Mouse (Mus musculus) intestine, embryonic 16.5 days (tissue): ENCODE measurements around the gene Bri3. TPM values are rescaled to one million over a fixed set of nuclear protein-coding genes. Genes with fewer than 3 reads are reported as not detected.

Experiments used
- ATAC-seq: fragments of 200-750 bp; cut with Nextera tagmentation; 2 replicates; pipeline ENCODE4 v1.8.0; 2017; ENCODE audit warnings: moderate TSS enrichment, moderate library complexity
- H3K27ac ChIP-seq: fragments of 300-500 bp; sonication (generic); 2 replicates; pipeline ENCODE4 v1.5.1; 2014; ENCODE audit warnings: mild to moderate bottlenecking, low read length
- H3K27me3 ChIP-seq: fragments of 300-500 bp; sonication (generic); replicated peaks from 2 replicates; pipeline ENCODE4 v1.6.1; 2014; ENCODE audit warnings: low read length, control low read depth, mixed read lengths; ENCODE audit not compliant: control insufficient read depth, insufficient read depth
- H3K36me3 ChIP-seq: fragments of 300-500 bp; sonication (generic); 2 replicates; pipeline ENCODE4 v1.6.1; 2014; ENCODE audit warnings: low read length, control low read depth; ENCODE audit not compliant: control insufficient read depth, insufficient read depth
- H3K4me1 ChIP-seq: fragments of 300-500 bp; sonication (generic); 2 replicates; pipeline ENCODE4 v1.6.1; 2014; ENCODE audit warnings: low read length, control low read depth, mixed read lengths; ENCODE audit not compliant: control insufficient read depth, insufficient read depth
- H3K4me2 ChIP-seq: fragments of 300-500 bp; sonication (generic); 2 replicates; pipeline ENCODE4 v1.6.1; 2014; ENCODE audit warnings: low read depth, low read length, control low read depth
- H3K4me3 ChIP-seq: fragments of 300-500 bp; sonication (generic); 2 replicates; pipeline ENCODE4 v1.5.1; 2014; ENCODE audit warnings: mild to moderate bottlenecking, low read length
- H3K9ac ChIP-seq: fragments of 300-500 bp; sonication (generic); 2 replicates; pipeline ENCODE4 v1.6.1; 2014; ENCODE audit warnings: low read depth, low read length
- H3K9me3 ChIP-seq: fragments of 300-500 bp; sonication (generic); 2 replicates; pipeline ENCODE4 v1.6.1; 2016; ENCODE audit warnings: low read length, control low read depth; ENCODE audit not compliant: control insufficient read depth
- WGBS: fragments of 180-500 bp; shearing (Covaris S2); extraction: QIAGEN DNeasy Blood & Tissue Kit; methylation state at CpG from one replicate; pipeline ENCODE4 v1.1.7; 2014; 5-methylcytosine and 5-hydroxymethylcytosine counted together
- polyA plus RNA-seq: library from polyadenylated mRNA; unstranded; fragments of >200 nt; fragmentation: Nextera tagmentation; extraction: Ambion mirVana; gene quantifications from 2 replicates; pipeline ENCODE4 v1.2.1, GENCODE M21; 2015

Bri3 gene
- polyA plus RNA-seq, 1 experiment from 2014 or later = 111 TPM

DNA sequence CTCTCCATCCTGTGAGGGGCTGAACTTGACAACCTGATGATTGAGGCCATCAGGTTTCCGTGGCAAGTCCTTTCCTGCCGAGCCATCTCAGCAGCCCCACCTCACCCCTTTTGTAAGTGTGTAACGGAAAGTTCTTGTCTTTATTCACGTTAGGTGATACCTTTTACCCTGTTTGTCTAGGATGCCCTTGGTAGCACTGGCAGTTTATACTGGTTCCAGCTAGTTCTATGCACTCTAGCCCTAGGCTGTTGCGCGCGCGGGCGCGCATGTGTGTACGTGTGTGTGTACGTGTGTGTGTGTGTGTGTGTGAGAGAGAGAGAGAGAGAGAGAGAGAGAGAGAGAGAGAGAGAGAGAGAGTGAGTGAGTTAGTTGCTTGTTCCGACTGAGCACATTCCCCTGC, 19.3 kb downstream of the Bri3 start:
- H3K9me3 ChIP-seq = no peaks in the 10 kb centered on the region
- H3K27ac ChIP-seq = no peak overlapping the region
- 0 out of 2 replicates have a peak, but pooled peaks cover 9% of the 10 kb centered on the region for H3K36me3 ChIP-seq
- no peak overlapping the region for H3K4me2 ChIP-seq
- no peak overlapping the region for H3K4me3 ChIP-seq
- 88% methylated on average over 13 of the region's 13 CpGs for WGBS
- peaks cover 25% of the 10 kb centered on the region for H3K4me1 ChIP-seq
- no peak overlapping the region for H3K9ac ChIP-seq
- ATAC-seq = no peak
- no peaks in the 10 kb centered on the region for H3K27me3 ChIP-seq

DNA sequence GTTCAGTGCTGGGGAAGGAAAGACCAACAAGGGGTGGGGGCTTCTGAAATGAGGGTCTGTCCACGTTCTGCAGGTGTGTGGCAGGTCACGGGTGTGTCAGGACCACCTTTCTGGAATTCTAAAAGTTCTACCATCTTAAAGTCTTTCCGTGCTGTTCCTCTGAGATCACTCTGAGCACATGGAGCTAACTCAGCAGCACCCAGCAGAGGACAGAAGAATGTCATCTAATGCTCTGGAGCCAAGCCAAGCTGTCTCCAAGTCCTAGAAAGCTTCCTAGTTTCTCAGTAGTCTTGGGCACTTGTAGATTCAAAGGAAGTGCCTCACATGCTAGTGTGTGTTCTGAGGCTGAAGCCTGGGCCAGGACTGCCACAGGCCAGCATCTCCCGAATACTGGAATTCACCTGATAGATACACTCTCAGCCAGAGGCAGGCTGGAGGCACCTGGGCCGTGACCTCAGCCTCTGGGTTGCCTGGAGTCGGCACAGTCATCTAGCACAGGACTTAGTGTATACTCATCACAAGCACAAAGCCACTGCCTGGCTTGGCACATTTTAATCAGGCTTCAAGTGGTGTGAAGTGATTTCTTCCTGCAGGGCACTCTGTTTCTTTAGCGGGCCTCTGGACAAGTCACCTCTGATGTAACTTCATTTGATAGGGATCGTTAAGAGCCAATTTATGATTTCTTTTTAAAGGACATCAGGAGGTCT, 23.5 kb downstream of the Bri3 start:
- Histone ChIP-seq H3K27me3 (no peaks in the 10 kb centered on the region), H3K27ac (0 out of 2 replicates have a peak overlapping the region, but pooled peaks have one; percentile 15), H3K4me1 (peaks cover 12% of the 10 kb centered on the region), H3K4me3 (no peak overlapping the region), H3K36me3 (peaks cover 6% of the 10 kb centered on the region; the same call in 1 of the 2 replicates), H3K9ac (no peak overlapping the region), H3K4me2 (no peak overlapping the region), H3K9me3 (no peaks in the 10 kb centered on the region)
- no peak for ATAC-seq
- whole genome bisulfite sequencing = 79% methylated on average over 8 of the region's 8 CpGs

DNA sequence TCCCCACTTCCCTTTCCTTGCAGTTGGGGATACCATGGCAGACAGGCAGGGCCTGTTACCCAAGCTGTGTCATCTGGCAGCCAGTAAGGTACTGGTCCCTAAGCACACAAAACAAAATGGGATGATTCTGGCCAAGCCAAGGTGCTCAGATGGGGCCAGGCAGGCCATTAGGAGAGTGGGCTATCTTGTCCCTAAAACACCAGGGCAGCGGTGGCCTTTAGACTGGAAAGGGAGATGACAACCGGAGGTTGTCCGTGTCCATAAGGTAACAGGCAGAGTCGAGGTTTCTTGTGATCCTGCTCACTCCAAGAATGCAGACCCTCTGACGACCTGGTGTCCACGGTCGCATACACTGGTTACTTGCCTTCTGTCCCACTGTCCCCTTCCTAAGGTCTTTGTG, 25.7 kb downstream of the Bri3 start:
- WGBS = 92% methylated on average over 7 of the region's 7 CpGs
- H3K4me3 ChIP-seq = no peak overlapping the region
- ATAC-seq = no peak

DNA sequence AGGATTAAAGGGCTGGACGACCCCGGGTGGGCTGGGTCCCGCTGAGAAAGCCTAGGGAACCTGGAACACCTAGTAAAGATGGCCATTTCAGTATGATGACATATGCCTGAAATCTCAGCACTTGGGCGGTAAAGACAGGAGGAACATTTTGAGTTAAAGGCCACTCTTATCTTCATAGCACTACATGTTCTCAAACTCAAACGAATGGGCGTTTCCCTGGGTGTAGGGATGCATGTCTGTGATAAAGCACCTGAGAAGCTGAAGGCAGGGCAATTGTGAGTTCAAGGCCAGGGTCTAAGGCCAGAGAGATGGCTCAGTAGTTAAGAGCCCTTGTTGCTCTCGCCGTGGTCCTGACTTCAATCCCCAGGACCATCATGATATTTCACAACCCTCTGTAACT, 26.2 kb downstream of the Bri3 start:
- Histone ChIP-seq H3K27ac (no peak overlapping the region), H3K4me2 (no peak overlapping the region), H3K27me3 (no peaks in the 10 kb centered on the region), H3K9ac (no peak overlapping the region), H3K4me1 (peaks cover 12% of the 10 kb centered on the region), H3K9me3 (no peaks in the 10 kb centered on the region), H3K4me3 (no peak overlapping the region), H3K36me3 (peaks cover 3% of the 10 kb centered on the region; the same call in 1 of the 2 replicates)
- WGBS = 83% methylated on average over 8 of the region's 8 CpGs
- no peak for ATAC-seq

More for the DNA sequence above, 25.7 kb downstream of the Bri3 start:
- Histone ChIP-seq H3K9me3 (no peaks in the 10 kb centered on the region), H3K36me3 (peaks cover 3% of the 10 kb centered on the region; the same call in 1 of the 2 replicates), H3K4me2 (no peak overlapping the region), H3K9ac (no peak overlapping the region), H3K27ac (no peak overlapping the region), H3K4me1 (peaks cover 12% of the 10 kb centered on the region), H3K27me3 (no peaks in the 10 kb centered on the region)

DNA sequence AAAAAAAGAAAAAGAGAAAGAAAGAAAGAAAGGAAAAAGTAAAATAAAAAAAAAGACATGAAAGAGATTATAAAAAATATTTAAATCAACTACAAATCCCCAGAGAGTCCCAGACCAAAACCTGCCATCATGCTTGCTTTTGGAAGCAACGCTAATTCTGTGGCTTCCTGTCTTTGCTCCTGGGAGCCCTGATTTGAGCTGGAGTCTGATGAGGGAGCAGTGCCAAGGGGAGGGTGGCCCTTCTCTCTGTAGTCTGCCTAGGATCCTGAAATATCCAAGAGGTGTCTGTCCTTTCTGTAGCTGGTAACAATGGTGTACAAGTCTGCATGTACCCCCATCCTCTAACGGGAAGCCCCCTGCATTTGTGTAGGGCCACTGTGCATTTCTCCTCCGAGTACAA, 26.9 kb downstream of the Bri3 start:
- WGBS = 83% methylated on average over 3 of the region's 3 CpGs
- Histone ChIP-seq H3K9ac (no peak overlapping the region), H3K36me3 (peaks cover 6% of the 10 kb centered on the region; the same call in 1 of the 2 replicates), H3K9me3 (no peaks in the 10 kb centered on the region), H3K4me3 (no peak overlapping the region), H3K27me3 (no peaks in the 10 kb centered on the region), H3K27ac (no peak overlapping the region), H3K4me2 (no peak overlapping the region), H3K4me1 (peaks cover 12% of the 10 kb centered on the region)
- ATAC-seq = no peak

DNA sequence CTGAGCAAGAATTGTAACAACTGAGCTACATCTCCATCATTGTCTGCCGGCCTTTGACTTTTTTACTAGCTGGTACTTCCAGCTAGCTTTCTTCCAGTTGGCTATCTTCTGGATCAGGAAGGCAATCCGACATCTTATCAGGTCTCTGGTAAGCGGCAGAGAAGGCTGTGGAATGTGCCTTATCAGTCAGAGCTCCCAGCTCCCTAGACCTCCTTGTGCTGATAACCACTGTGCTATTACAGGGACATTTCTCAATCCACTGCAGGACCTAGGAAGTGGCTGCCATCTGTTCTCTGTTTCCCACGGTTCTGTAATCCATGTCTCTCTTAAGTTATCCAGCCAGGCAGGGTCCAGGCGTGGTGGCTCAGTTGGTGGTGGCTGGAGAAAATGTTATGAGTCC, 27.5 kb downstream of the Bri3 start:
- WGBS = 32% methylated on average over 5 of the region's 5 CpGs

DNA sequence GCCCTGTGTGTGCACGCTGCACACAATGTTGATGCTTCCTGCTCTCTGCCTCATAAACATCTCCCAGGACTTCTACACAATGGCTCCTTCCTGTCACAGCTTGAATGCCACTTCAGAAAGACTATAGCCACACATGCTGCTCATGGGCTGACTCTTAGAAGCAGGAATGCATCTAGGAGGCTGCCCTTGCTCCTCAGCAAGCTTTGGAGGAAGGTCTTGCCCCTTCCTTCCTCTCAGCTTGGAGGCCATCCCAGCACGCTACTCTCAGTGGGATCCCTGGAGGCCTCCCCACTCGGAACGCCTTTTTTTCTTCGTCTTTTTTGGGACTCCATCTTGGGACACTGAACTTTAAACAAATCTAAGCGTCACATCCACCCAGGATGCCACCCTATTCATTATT, 30.7 kb downstream of the Bri3 start:
- H3K36me3 ChIP-seq = peaks cover 11% of the 10 kb centered on the region
- no peaks in the 10 kb centered on the region for H3K27me3 ChIP-seq
- ATAC-seq = no peak
- H3K9ac ChIP-seq = no peak overlapping the region
- H3K4me1 ChIP-seq = 0 out of 2 replicates have a peak, but pooled peaks cover 2% of the 10 kb centered on the region
- WGBS = 76% methylated on average over 6 of the region's 6 CpGs
- no peak overlapping the region; the same call in 1 of the 2 replicates for H3K27ac ChIP-seq
- H3K4me3 ChIP-seq = no peak overlapping the region
- H3K4me2 ChIP-seq = no peak overlapping the region
- no peaks in the 10 kb centered on the region for H3K9me3 ChIP-seq

More for the DNA sequence above, 27.5 kb downstream of the Bri3 start:
- no peak overlapping the region for H3K9ac ChIP-seq
- H3K4me3 ChIP-seq = no peak overlapping the region
- no peak overlapping the region for H3K4me2 ChIP-seq
- peak; percentile 88 for ATAC-seq
- H3K27me3 ChIP-seq = no peaks in the 10 kb centered on the region
- no peak overlapping the region for H3K27ac ChIP-seq
- H3K9me3 ChIP-seq = no peaks in the 10 kb centered on the region
- peaks cover 6% of the 10 kb centered on the region; the same call in 1 of the 2 replicates for H3K36me3 ChIP-seq
- peaks cover 9% of the 10 kb centered on the region for H3K4me1 ChIP-seq

DNA sequence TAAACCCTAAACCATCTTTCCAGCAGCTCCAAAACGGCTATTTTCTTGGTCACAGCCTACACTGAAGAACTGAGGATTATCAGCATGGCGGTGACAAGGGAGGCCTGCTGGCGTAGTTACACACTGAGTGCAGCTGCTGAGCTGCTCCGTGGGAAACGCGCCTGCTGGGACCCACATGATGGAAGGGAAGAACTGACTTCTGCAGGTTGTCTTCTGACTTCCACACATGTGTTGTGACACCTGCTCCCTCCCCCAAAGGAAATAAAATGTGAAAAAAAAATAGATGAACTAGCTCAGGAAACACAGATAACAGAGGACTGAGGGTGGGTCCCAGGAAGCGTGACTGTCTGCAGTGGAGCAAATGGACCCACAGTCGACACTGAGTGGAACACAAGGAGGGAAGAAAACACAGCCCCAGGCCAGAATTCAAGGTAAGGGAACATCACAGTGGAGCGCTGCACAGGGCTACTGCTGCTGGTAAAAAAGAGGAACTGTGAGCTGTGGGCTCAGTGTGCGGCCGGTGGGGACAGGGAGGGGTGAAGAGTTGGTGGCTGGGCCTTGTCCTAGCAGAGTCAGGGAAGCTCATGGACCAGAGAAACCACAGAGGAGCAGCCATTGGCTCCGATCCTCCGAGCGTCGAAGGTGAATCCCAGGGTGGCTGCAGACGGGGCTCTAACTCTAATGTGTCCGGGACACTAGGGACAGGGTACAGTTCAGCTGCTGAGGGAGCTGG, 32.8 kb downstream of the Bri3 start:
- no peaks in the 10 kb centered on the region for H3K4me1 ChIP-seq
- H3K27me3 ChIP-seq = no peaks in the 10 kb centered on the region
- 78% methylated on average over 17 of the region's 17 CpGs for WGBS
- no peaks in the 10 kb centered on the region for H3K9me3 ChIP-seq
- ATAC-seq = no peak
- no peak overlapping the region for H3K9ac ChIP-seq
- no peak overlapping the region for H3K4me2 ChIP-seq
- H3K36me3 ChIP-seq = peaks cover 11% of the 10 kb centered on the region
- no peak overlapping the region for H3K4me3 ChIP-seq
- no peak overlapping the region for H3K27ac ChIP-seq

DNA sequence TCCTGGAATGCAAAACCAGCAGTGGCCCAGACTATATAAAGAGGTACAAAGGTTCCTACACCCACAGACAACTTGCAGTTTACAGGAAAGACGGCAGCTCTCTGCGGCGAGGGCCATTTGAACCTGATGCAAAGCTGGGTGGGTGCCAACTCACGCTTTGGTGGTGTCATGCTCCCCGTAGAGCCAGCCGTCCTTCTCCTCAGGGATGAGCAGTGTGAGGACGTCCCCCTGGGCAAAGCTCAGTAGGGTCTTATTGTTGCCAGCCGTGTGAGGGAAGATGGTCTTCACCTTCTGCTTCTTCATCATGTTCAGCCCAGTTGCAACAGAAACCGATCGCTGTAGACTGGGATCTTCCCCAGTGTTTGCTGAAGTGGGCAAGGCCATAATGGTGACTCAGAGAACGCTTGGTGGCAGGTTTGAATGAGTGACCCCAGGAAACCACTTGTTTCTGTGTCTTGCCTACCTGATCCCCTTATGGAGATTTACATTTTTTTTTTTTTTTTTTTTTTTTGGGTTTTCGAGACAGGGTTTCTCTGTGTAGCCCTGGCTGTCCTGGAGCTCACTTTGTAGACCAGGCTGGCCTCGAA, 34.2 kb downstream of the Bri3 start:
- H3K9ac ChIP-seq = no peak overlapping the region
- no peaks in the 10 kb centered on the region for H3K9me3 ChIP-seq
- peaks cover 12% of the 10 kb centered on the region for H3K4me1 ChIP-seq
- H3K27me3 ChIP-seq = no peaks in the 10 kb centered on the region
- no peak overlapping the region for H3K4me3 ChIP-seq
- H3K4me2 ChIP-seq = no peak overlapping the region
- ATAC-seq = no peak
- H3K27ac ChIP-seq = no peak overlapping the region
- H3K36me3 ChIP-seq = peaks cover 11% of the 10 kb centered on the region
- WGBS = 85% methylated on average over 12 of the region's 13 CpGs
